Mouse (Mus musculus): Measurements from ENCODE around the gene Gm8947. TPM values are rescaled to one million over a fixed set of nuclear protein-coding genes. Genes with fewer than 3 reads are reported as not detected.

Gene Gm8947
- total and polyA plus RNA-seq, 3 experiments, result not detected

DNA sequence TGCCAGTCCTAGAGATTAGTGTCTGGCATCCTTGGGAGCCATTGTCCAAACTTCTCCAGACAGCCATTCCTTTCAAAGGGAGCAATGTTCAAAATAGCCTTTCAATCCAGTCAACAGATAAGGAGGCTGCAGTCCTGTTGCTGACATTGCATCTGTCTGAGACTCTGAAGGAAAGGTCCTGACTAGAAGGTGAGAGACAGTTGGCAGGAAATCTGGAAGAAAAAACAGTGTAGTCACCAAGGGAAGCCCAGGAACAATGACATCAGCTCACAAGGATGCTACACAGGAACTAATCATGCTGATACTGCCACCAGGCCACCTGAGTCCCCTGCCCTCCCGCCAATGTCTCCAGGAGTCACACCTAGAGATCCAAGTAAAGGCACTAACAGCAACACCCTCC lies 31.2 kb downstream of the Gm8947 start:
- Histone ChIP-seq H3K27ac (no peak overlapping the region), H3K79me2 (replicated peaks; ENCODE audit: control insufficient read depth, insufficient read depth, low read length) (no peaks in the 10 kb centered on the region), H3K9ac (ENCODE audit: low read depth, low read length) (no peak overlapping the region), H3K4me1 (ENCODE audit: control insufficient read depth, insufficient read depth, low read length) (no peaks in the 10 kb centered on the region), H3K36me3 (ENCODE audit: control insufficient read depth, insufficient read depth, low read length) (no peaks in the 10 kb centered on the region), H3K27me3 (ENCODE audit: control insufficient read depth, insufficient read depth, low read length) (no peaks in the 10 kb centered on the region), H3K4me3 (no peak overlapping the region)
- no peak for TF ChIP-seq CTCF (IDR thresholded peaks at IDR 0.05)
- no peak for TF ChIP-seq EP300 (IDR thresholded peaks at IDR 0.05; ENCODE audit: insufficient read depth, low read depth, low read length)
- no peak for TF ChIP-seq POLR2A (IDR thresholded peaks at IDR 0.05; ENCODE audit: insufficient read depth, low read depth, low read length)
- 42% methylated on average over 1 of the region's 1 CpGs for WGBS
- intact Hi-C loops (cut with DNase I), result no loop called here
- DNase-seq, result no peak

DNA sequence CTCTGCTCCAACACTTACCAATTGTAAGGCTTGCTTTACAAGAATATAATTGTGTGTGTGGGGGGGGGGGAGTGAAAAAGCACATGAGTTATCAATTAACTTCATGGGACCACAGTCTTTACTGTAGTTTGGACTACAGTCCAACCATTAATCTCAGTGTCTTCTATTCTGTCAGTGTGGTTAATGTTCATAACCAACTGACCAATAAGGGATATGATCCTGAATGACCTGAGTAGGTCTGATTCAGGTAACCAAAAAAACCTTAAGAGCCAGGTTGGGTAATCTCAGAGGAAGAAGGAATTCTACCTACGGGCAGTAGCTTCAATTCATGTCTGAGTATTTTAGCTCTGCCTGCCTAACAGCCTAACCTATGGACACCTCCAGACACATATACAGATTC lies 32.4 kb downstream of the Gm8947 start:
- no peaks in the 10 kb centered on the region for H3K27me3 ChIP-seq (ENCODE audit: control insufficient read depth, insufficient read depth, low read length)
- TF ChIP-seq CTCF (IDR thresholded peaks at IDR 0.05), result no peak
- TF ChIP-seq EP300 (IDR thresholded peaks at IDR 0.05; ENCODE audit: insufficient read depth, low read depth, low read length), result no peak
- TF ChIP-seq POLR2A (IDR thresholded peaks at IDR 0.05; ENCODE audit: insufficient read depth, low read depth, low read length), result no peak
- H3K9ac ChIP-seq (ENCODE audit: low read depth, low read length), result no peak overlapping the region
- no peak overlapping the region for H3K27ac ChIP-seq
- 93% methylated on average over 1 of the region's 1 CpGs for WGBS
- intact Hi-C loops (cut with DNase I), result no loop called here
- DNase-seq, result no peak
- no peaks in the 10 kb centered on the region for H3K4me1 ChIP-seq (ENCODE audit: control insufficient read depth, insufficient read depth, low read length)
- no peak overlapping the region for H3K4me3 ChIP-seq
- H3K36me3 ChIP-seq (ENCODE audit: control insufficient read depth, insufficient read depth, low read length), result no peaks in the 10 kb centered on the region
- H3K79me2 ChIP-seq (replicated peaks; ENCODE audit: control insufficient read depth, insufficient read depth, low read length), result no peaks in the 10 kb centered on the region

DNA sequence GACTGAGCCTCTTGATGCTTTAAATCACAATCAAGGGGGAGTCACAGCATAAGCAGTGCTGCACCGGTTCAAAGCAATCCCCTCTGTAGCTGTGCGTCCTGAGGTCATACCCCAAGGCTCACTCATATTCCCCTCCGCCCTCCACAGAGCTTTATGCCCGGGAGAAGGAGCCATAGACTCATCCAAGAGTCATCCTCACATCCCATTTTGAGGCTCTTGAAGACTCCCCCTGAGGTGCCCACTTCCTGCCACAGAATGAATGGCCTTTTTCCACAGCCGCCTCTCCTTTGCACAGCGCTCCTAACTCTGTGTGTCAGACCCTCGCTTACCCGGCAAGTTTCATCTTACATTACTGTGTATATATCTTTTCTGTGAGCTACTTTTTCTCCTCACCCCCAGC lies 35.3 kb downstream of the Gm8947 start:
- H3K9ac ChIP-seq (ENCODE audit: low read depth, low read length), result no peak overlapping the region
- TF ChIP-seq CTCF (IDR thresholded peaks at IDR 0.05), result no peak
- no peaks in the 10 kb centered on the region for H3K36me3 ChIP-seq (ENCODE audit: control insufficient read depth, insufficient read depth, low read length)
- no peaks in the 10 kb centered on the region for H3K79me2 ChIP-seq (replicated peaks; ENCODE audit: control insufficient read depth, insufficient read depth, low read length)
- no peak overlapping the region for H3K27ac ChIP-seq
- H3K27me3 ChIP-seq (ENCODE audit: control insufficient read depth, insufficient read depth, low read length), result no peaks in the 10 kb centered on the region
- 83% methylated on average over 8 of the region's 8 CpGs for WGBS
- no peaks in the 10 kb centered on the region for H3K4me1 ChIP-seq (ENCODE audit: control insufficient read depth, insufficient read depth, low read length)
- intact Hi-C loops (cut with DNase I), result no loop called here
- no peak for DNase-seq
- no peak overlapping the region for H3K4me3 ChIP-seq

- TF ChIP-seq EP300 (IDR thresholded peaks at IDR 0.05; ENCODE audit: insufficient read depth, low read depth, low read length), result no peak
- TF ChIP-seq CTCF (IDR thresholded peaks at IDR 0.05), result no peak
- no peak for TF ChIP-seq POLR2A (IDR thresholded peaks at IDR 0.05; ENCODE audit: insufficient read depth, low read depth, low read length)
- Histone ChIP-seq H3K27me3 (ENCODE audit: control insufficient read depth, insufficient read depth, low read length) (no peaks in the 10 kb centered on the region), H3K36me3 (ENCODE audit: control insufficient read depth, insufficient read depth, low read length) (no peaks in the 10 kb centered on the region), H3K4me3 (no peak overlapping the region), H3K9ac (ENCODE audit: low read depth, low read length) (no peak overlapping the region), H3K4me1 (ENCODE audit: control insufficient read depth, insufficient read depth, low read length) (no peaks in the 10 kb centered on the region), H3K79me2 (replicated peaks; ENCODE audit: control insufficient read depth, insufficient read depth, low read length) (no peaks in the 10 kb centered on the region), H3K27ac (no peak overlapping the region)
- intact Hi-C loops (cut with DNase I), result no loop called here
- DNase-seq, result no peak
- WGBS, result 80% methylated on average over 1 of the region's 1 CpGs
These were observed 36.3 kb downstream of the Gm8947 start for GRCm38 (mm10) chr1:151228320-151228989.

DNA sequence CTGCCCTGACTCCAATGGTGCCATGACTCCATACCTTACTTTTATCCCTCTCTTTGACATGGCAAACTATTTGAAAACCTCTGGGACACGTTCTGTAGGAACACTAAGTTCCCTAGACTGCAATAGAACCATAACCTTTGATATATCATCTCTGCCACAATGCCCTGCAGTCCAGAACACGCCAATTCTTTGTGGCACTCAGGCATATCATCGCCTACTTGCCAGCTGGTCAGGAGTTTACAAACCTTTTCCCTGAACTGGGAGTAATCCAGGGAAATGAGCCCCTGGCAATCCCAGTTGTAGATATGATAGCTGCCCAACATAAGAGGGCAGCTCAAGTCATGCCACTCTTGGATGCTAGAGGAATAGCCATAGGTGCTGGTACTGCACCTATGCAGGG lies 40.2 kb downstream of the Gm8947 start:
- Histone ChIP-seq H3K27me3 (ENCODE audit: control insufficient read depth, insufficient read depth, low read length) (no peaks in the 10 kb centered on the region), H3K27ac (no peak overlapping the region), H3K36me3 (ENCODE audit: control insufficient read depth, insufficient read depth, low read length) (no peaks in the 10 kb centered on the region), H3K4me1 (ENCODE audit: control insufficient read depth, insufficient read depth, low read length) (peaks cover 6% of the 10 kb centered on the region), H3K79me2 (replicated peaks; ENCODE audit: control insufficient read depth, insufficient read depth, low read length) (no peaks in the 10 kb centered on the region), H3K9ac (ENCODE audit: low read depth, low read length) (no peak overlapping the region), H3K4me3 (no peak overlapping the region)
- intact Hi-C loops (cut with DNase I), result no loop called here
- WGBS, result 61% methylated on average over 3 of the region's 3 CpGs
- TF ChIP-seq POLR2A (IDR thresholded peaks at IDR 0.05; ENCODE audit: insufficient read depth, low read depth, low read length) (no peak), EP300 (IDR thresholded peaks at IDR 0.05; ENCODE audit: insufficient read depth, low read depth, low read length) (no peak), CTCF (IDR thresholded peaks at IDR 0.05) (no peak)
- DNase-seq, result no peak

DNA sequence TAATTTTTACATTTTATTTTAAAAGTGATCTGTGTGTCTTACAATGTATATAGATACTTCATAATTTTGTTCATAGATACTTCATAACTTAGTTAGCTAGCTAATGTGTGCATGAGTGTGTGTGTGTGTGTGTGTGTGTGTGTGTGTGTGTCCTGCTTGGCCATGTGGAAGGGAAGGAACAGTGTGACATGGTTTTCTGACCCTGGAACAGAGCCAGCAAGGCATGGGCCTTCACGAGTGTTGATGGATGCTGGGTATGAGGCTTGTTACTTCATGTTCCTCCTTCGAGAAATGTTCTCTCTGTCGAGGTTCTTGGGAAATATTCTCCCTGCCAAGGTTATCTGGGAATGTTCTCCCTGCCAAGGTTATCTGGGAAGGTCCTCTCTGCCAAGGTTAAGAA lies 41.6 kb downstream of the Gm8947 start:
- WGBS, result 52% methylated on average over 3 of the region's 3 CpGs
- intact Hi-C loops (cut with DNase I), result no loop called here

More for the DNA sequence above, 41.6 kb downstream of the Gm8947 start:
- no peaks in the 10 kb centered on the region for H3K79me2 ChIP-seq (replicated peaks; ENCODE audit: control insufficient read depth, insufficient read depth, low read length)
- H3K9ac ChIP-seq (ENCODE audit: low read depth, low read length), result no peak overlapping the region
- DNase-seq, result no peak
- H3K27ac ChIP-seq, result no peak overlapping the region
- H3K4me3 ChIP-seq, result no peak overlapping the region
- TF ChIP-seq POLR2A (IDR thresholded peaks at IDR 0.05; ENCODE audit: insufficient read depth, low read depth, low read length) (no peak), EP300 (IDR thresholded peaks at IDR 0.05; ENCODE audit: insufficient read depth, low read depth, low read length) (no peak), CTCF (IDR thresholded peaks at IDR 0.05) (no peak)
- H3K4me1 ChIP-seq (ENCODE audit: control insufficient read depth, insufficient read depth, low read length), result peaks cover 6% of the 10 kb centered on the region
- H3K27me3 ChIP-seq (ENCODE audit: control insufficient read depth, insufficient read depth, low read length), result no peaks in the 10 kb centered on the region
- no peaks in the 10 kb centered on the region for H3K36me3 ChIP-seq (ENCODE audit: control insufficient read depth, insufficient read depth, low read length)
